In the genomic region with DNA sequence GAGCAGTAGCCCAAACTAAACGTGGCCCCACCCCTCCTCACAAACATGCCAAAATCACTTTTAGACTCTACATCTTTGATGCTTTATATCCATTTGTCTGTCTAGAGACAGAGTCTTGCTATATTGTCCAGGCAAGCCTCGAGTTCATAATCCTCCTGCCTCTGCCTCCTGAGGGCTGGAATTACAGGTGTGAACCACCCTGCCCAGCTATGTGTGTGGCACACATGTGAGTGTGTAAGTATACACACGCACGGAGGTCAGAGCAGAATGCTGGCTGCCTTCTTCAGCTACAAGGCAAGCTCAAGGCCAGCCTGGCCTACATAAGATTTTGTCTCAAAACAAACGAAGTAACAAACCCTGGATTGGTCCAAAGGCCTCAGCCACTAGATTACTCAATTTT, we compare ENCODE assay signal across 16 mouse cellular contexts.
"Had no signal": no experiment of that assay in that cellular context is flagged by ENCODE, and none has a peak within 500 bp of the region (broad histone marks: within the 10 kb centered on the region; RNA-seq: fewer than 3 reads in every experiment).

No protein-coding gene starts in this region.

- H3K27ac ChIP-seq: kidney, postnatal 0 days; limb, embryonic 10.5 days; limb, embryonic 13.5 days; liver, embryonic 12.5 days; liver, embryonic 15.5 days; lung, embryonic 15.5 days; midbrain, embryonic 13.5 days; stomach, postnatal 0 days had no signal

- DNase-seq: kidney, adult 2 months; kidney, postnatal 25 days; liver; lung, adult 18-20 months; lung, postnatal 36 days; thymus, adult 2 months; thymus, postnatal 14 days had no signal

- H3K4me3 ChIP-seq: layer of hippocampus, adult 2 months; limb, embryonic 10.5 days; limb, embryonic 13.5 days; liver, embryonic 12.5 days; liver, embryonic 15.5 days; lung, embryonic 15.5 days; midbrain, embryonic 13.5 days had no signal
